Mouse (Mus musculus) heart, adult 18-20 months (tissue): ENCODE results near the gene Ctla2a. TPM values are rescaled to one million over a fixed set of nuclear protein-coding genes. Genes with fewer than 3 reads are reported as not detected.
"Not testable (repeated sequence)": the region's sequence is repeated elsewhere in the genome, so short reads cannot be mapped to it uniquely, and the experiment has no call there.

Experiments used
- DNase-seq, 2 experiments: peaks; one replicate each; pipeline ENCODE4 v3.0.0; 2021 to 2022; ENCODE audit warnings: mixed read lengths in 1 of 2
- long read RNA-seq, 2 experiments: library from polyadenylated mRNA; stranded (forward); transcript quantifications; one replicate each; pipeline ENCODE4 v2.0.0; 2021
- total RNA-seq, 2 experiments: library from RNA; stranded (reverse); gene quantifications; 2 replicates each; pipeline ENCODE4 v1.2.3; 2021

The Ctla2a gene
- total RNA-seq, result 10 to 100 TPM; 80.3 to 99.9 TPM
- long read RNA-seq, experiment 1, transcript Ctla2a-201 (5 exons, 1,373 nt), result major isoform, 31 of 38 reads
- long read RNA-seq, experiment 1, partial matches to known transcripts, result 0 of 38 reads
- long read RNA-seq, experiment 1, other reads (novel, unspliced or antisense), result 2 of 38 reads
- long read RNA-seq, experiment 2, transcript Ctla2a-205 (3 exons, 706 nt), result minor isoform, 10 of 49 reads
- long read RNA-seq, experiment 2, transcript Ctla2a-201 (5 exons, 1,373 nt), result major isoform, 34 of 49 reads
- long read RNA-seq, experiment 2, partial matches to known transcripts, result 1 of 49 reads
- long read RNA-seq, experiment 2, other reads (novel, unspliced or antisense), result 1 of 49 reads

- DNase-seq, result peak; percentile 56 to 90
Observed at GRCm38 (mm10) chr13:60936500-60936901, at the start of gene Ctla2a, which contains the start of gene Gm49391. Ctla2a (minus strand) TSS chr13:60936625. Gm49391 (minus strand) TSS chr13:60936571.

GRCm38 (mm10) chr13:60972319-60972718, 35.9 kb upstream of the Ctla2a start:
- not testable (repeated sequence) for DNase-seq

- DNase-seq, result peak; percentile 4 to 27
Observed at GRCm38 (mm10) chr13:60963985-60964384, 27.6 kb upstream of the Ctla2a start.

GRCm38 (mm10) chr13:60961706-60962105, 25.3 kb upstream of the Ctla2a start:
- DNase-seq, result peak; percentile 28 to 66

- not testable (repeated sequence) for DNase-seq
Observed at GRCm38 (mm10) chr13:60941884-60942283, 5.5 kb upstream of the Ctla2a start, which contains the start of gene Tpbpa. Tpbpa (minus strand) TSS chr13:60941984.

GRCm38 (mm10) chr13:60935490-60935889, 935 bp downstream of the Ctla2a start, which contains the start of gene Gm49393:
Gm49393 (minus strand) TSS chr13:60935590.
- not testable (repeated sequence) for DNase-seq

- DNase-seq, result not testable (repeated sequence)
Observed at GRCm38 (mm10) chr13:60904780-60905179, 31.6 kb downstream of the Ctla2a start, which contains the start of gene Tpbpb. Tpbpb (minus strand) TSS chr13:60904880.

GRCm38 (mm10) chr13:60897328-60897727, 39.1 kb downstream of the Ctla2a start, which contains the start of gene Ctla2b:
Ctla2b (minus strand) TSS chr13:60897447.
- peak; percentile 73 to 94 for DNase-seq

GRCm38 (mm10) chr13:60896794-60897193, 39.6 kb downstream of the Ctla2a start, which contains the start of gene Gm49392:
Gm49392 (minus strand) TSS chr13:60896894.
- DNase-seq, result not testable (repeated sequence)

- DNase-seq, result no peak
Observed at GRCm38 (mm10) chr13:60895406-60896160, 40.8 kb downstream of the Ctla2a start.

- no peak for DNase-seq
Observed at GRCm38 (mm10) chr13:60892301-60892700, 44.1 kb downstream of the Ctla2a start.

Other genes starting within 250 kb of the Ctla2a start
- not detected for gene BC051665, start 150.3 kb downstream of the Ctla2a start, total RNA-seq
- not detected for gene Ctsll3, start 133.8 kb downstream of the Ctla2a start, total RNA-seq
- under 1 TPM in 1 of 2 experiments, not detected in 1; 0.42 TPM for gene 4930486L24Rik, start 72.2 kb downstream of the Ctla2a start, total RNA-seq
- gene Gm49392, start 39.7 kb downstream of the Ctla2a start, total RNA-seq, result 1 to 10 TPM; 1.2 to 2.0 TPM
- 10 to 100 TPM in 1 of 2 experiments, 1 to 10 TPM in 1; 9.6 to 11.8 TPM for gene Ctla2b, start 39.2 kb downstream of the Ctla2a start, total RNA-seq
- gene Tpbpb, start 31.7 kb downstream of the Ctla2a start, total RNA-seq, result not detected
- gene Gm49393, start 1.0 kb downstream of the Ctla2a start, total RNA-seq, result under 1 TPM in 1 of 2 experiments, not detected in 1; 0.59 TPM
- 1 to 10 TPM; 1.8 to 7.9 TPM for gene Gm49391, start 54 bp downstream of the Ctla2a start, total RNA-seq
- not detected for gene Tpbpa, start 5.4 kb upstream of the Ctla2a start, total RNA-seq
- gene Ctsj, start 69.3 kb upstream of the Ctla2a start, total RNA-seq, result not detected
- gene Ctsq, start 104.0 kb upstream of the Ctla2a start, total RNA-seq, result not detected
- gene Ctsr, start 227.6 kb upstream of the Ctla2a start, total RNA-seq, result not detected